Mouse (Mus musculus) left cerebral cortex, adult 18-20 months (tissue): ENCODE results near the gene Gm20736. TPM values are rescaled to one million over a fixed set of nuclear protein-coding genes. Genes with fewer than 3 reads are reported as not detected.
"Not testable (repeated sequence)": the region's sequence is repeated elsewhere in the genome, so short reads cannot be mapped to it uniquely, and the experiment has no call there.

Experiments
- DNase-seq, 2 experiments: peaks; one replicate each; pipeline ENCODE4 v3.0.0; 2021 to 2022; ENCODE audit warnings: low spot score in 2 of 2, mixed read lengths in 1 of 2
- long read RNA-seq, 2 experiments: library from polyadenylated mRNA; stranded (forward); transcript quantifications; one replicate each; pipeline ENCODE4 v2.0.0; 2021
- total RNA-seq, 2 experiments: library from RNA; stranded (reverse); gene quantifications; 2 replicates each; pipeline ENCODE4 v1.2.3; 2021

Gene Gm20736
- total RNA-seq, result not detected
- long read RNA-seq, experiment 1, result 0 reads
- long read RNA-seq, experiment 2, result 0 reads

DNA sequence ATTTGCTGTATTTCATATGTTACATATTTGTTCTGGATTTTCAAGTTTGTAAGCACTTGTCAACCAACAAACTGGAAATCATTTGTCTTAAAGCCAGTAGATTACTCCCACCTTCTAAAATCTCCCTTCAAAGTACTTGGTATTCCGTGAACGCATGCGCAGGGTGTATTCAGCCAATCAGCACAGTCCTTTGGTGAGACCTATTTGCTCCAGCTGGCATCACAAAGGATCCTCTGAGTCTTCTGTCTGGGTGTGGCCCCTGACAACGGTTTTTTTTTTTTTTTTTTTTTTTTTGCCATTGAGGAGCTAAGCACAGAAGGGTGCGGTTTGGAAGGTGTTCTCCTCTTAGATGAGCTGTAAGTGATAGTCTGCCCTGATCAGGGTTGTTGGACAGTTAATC is at the start of gene Gm20736:
TSS of gene Gm20736 (plus strand) at position 301 of the 400 bp plus-strand sequence.
- DNase-seq, result not testable (repeated sequence)

Other genes with a start within 250 kb of the Gm20736 start
- not detected for gene Gm20924, start 170.2 kb upstream of the Gm20736 start, total RNA-seq